Mouse (Mus musculus): ENCODE data around the gene Wdr18. TPM values are rescaled to one million over a fixed set of nuclear protein-coding genes. Genes with fewer than 3 reads are reported as not detected.

The Wdr18 gene
- total RNA-seq, 2 experiments from 2014 or later: 21.0 to 22.9 TPM

Other genes with a start within 250 kb of the Wdr18 start
- under 1 TPM; 0.47 to 0.66 TPM for gene Hcn2, start 243.5 kb upstream of the Wdr18 start, total RNA-seq (2021)
- gene Polrmt, start 213.6 kb upstream of the Wdr18 start, total RNA-seq (2021): 10 to 100 TPM; 31.9 to 36.7 TPM
- not detected for gene Fgf22, start 205.1 kb upstream of the Wdr18 start, total RNA-seq (2021)
- gene Rnf126, start 193.2 kb upstream of the Wdr18 start, total RNA-seq (2021): 10 to 100 TPM; 49.5 to 54.5 TPM
- gene Fstl3, start 182.9 kb upstream of the Wdr18 start, total RNA-seq (2021): 1 to 10 TPM; 1.2 to 1.9 TPM
- not detected for gene Prss57, start 169.2 kb upstream of the Wdr18 start, total RNA-seq (2021)
- 10 to 100 TPM; 11.1 to 22.9 TPM for gene Palm, start 166.6 kb upstream of the Wdr18 start, total RNA-seq (2021)
- under 1 TPM in 1 of 2 experiments, not detected in 1; 0.40 TPM for gene Misp, start 139.2 kb upstream of the Wdr18 start, total RNA-seq (2021)
- gene Ptbp1, start 105.7 kb upstream of the Wdr18 start, total RNA-seq (2021): 10 to 100 TPM; 12.7 to 22.7 TPM
- not detected for gene Prtn3, start 85.7 kb upstream of the Wdr18 start, total RNA-seq (2021)
- gene Plppr3, start 85.5 kb upstream of the Wdr18 start, total RNA-seq (2021): under 1 TPM; 0.11 to 0.17 TPM
- not detected for gene Elane, start 73.9 kb upstream of the Wdr18 start, total RNA-seq (2021)
- gene Cfd, start 69.3 kb upstream of the Wdr18 start, total RNA-seq (2021): 100 to 1,000 TPM in 1 of 2 experiments, 10 to 100 TPM in 1; 46.0 to 111 TPM
- gene Med16, start 51.2 kb upstream of the Wdr18 start, total RNA-seq (2021): 10 to 100 TPM; 31.2 to 32.8 TPM
- gene Gm26602, start 49.3 kb upstream of the Wdr18 start, total RNA-seq (2021): not detected
- gene Kiss1r, start 43.2 kb upstream of the Wdr18 start, total RNA-seq (2021): under 1 TPM; 0.21 TPM
- gene R3hdm4, start 38.9 kb upstream of the Wdr18 start, total RNA-seq (2021): 100 to 1,000 TPM; 114 to 115 TPM
- 1 to 10 TPM; 1.5 to 1.7 TPM for gene Arid3a, start 33.1 kb upstream of the Wdr18 start, total RNA-seq (2021)
- under 1 TPM; 0.32 to 0.59 TPM for gene Grin3b, start 10.6 kb downstream of the Wdr18 start, total RNA-seq (2021)
- 10 to 100 TPM; 68.7 to 84.2 TPM for gene Tmem259, start 24.2 kb downstream of the Wdr18 start, total RNA-seq (2021)
- gene Cnn2, start 28.4 kb downstream of the Wdr18 start, total RNA-seq (2021): 10 to 100 TPM in 1 of 2 experiments, 1 to 10 TPM in 1; 5.2 to 10.5 TPM
- gene Abca7, start 36.3 kb downstream of the Wdr18 start, total RNA-seq (2021): 1 to 10 TPM; 6.6 to 7.6 TPM
- gene Arhgap45, start 56.5 kb downstream of the Wdr18 start, total RNA-seq (2021): 1 to 10 TPM in 1 of 2 experiments, under 1 TPM in 1; 0.75 to 1.3 TPM
- gene Polr2e, start 79.6 kb downstream of the Wdr18 start, total RNA-seq (2021): 10 to 100 TPM; 44.3 to 46.2 TPM
- 100 to 1,000 TPM; 631 to 739 TPM for gene Gpx4, start 87.0 kb downstream of the Wdr18 start, total RNA-seq (2021)
- gene Sbno2, start 145.4 kb downstream of the Wdr18 start, total RNA-seq (2021): 1 to 10 TPM; 5.4 to 5.9 TPM
- 100 to 1,000 TPM; 145 to 148 TPM for gene Stk11, start 155.7 kb downstream of the Wdr18 start, total RNA-seq (2021)
- gene Atp5d, start 178.5 kb downstream of the Wdr18 start, total RNA-seq (2021): 100 to 1,000 TPM; 573 to 611 TPM
- 1 to 10 TPM; 1.6 to 1.9 TPM for gene Cbarp, start 180.7 kb downstream of the Wdr18 start, total RNA-seq (2021)
- gene Midn, start 188.1 kb downstream of the Wdr18 start, total RNA-seq (2021): 10 to 100 TPM; 40.6 to 47.9 TPM
- gene Cirbp, start 205.8 kb downstream of the Wdr18 start, total RNA-seq (2021): 10 to 100 TPM; 28.9 to 37.5 TPM
- gene 1600002K03Rik, start 212.8 kb downstream of the Wdr18 start, total RNA-seq (2021): 1 to 10 TPM; 5.4 to 6.5 TPM
- gene Efna2, start 219.3 kb downstream of the Wdr18 start, total RNA-seq (2021): under 1 TPM; 0.24 to 0.48 TPM

All from gastrocnemius, adult 18-20 months (tissue).